Mouse (Mus musculus): Measurements from ENCODE around the gene Jph2.

- TF ChIP-seq ZNF384 (IDR thresholded peaks at IDR 0.05; ENCODE audit: low read depth, low read length) (no peak), KAT2A (conservative IDR thresholded peaks at IDR 0.05; ENCODE audit: low read depth, low read length) (no peak), NELFE (IDR thresholded peaks at IDR 0.05; ENCODE audit: low read depth, low read length) (no peak), POLR2A (IDR thresholded peaks at IDR 0.05; ENCODE audit: control insufficient read depth in 1 of 2, insufficient read depth in 1 of 2, low read depth in 1 of 2, low read length in 2 of 2, poor library complexity in 1 of 2) (no peak), POLR2AphosphoS5 (IDR thresholded peaks at IDR 0.05; ENCODE audit: borderline replicate concordance, low read depth, low read length) (no peak), CTCF (IDR thresholded peaks at IDR 0.05 in 2 of 3, conservative IDR thresholded peaks at IDR 0.05 in 1 of 3; ENCODE audit: control insufficient read depth in 1 of 3, insufficient read depth in 1 of 3, low read depth in 2 of 3, low read length in 3 of 3, poor library complexity in 1 of 3, severe bottlenecking in 1 of 3) (no peak), GATA1 (IDR thresholded peaks at IDR 0.05; ENCODE audit: low read depth, low read length) (no peak), MEF2A (IDR thresholded peaks at IDR 0.05; ENCODE audit: extremely low read depth, insufficient replicate concordance, low read depth, low read length, poor library complexity, severe bottlenecking) (no peak)
These were observed 977 bp upstream of the Jph2 start for GRCm38 (mm10) chr2:163398770-163399169.
